Mouse (Mus musculus): ENCODE measurements around the gene Fbxo21. TPM values are rescaled to one million over a fixed set of nuclear protein-coding genes. Genes with fewer than 3 reads are reported as not detected.

The Fbxo21 gene
- polyA plus RNA-seq, 1 experiment, result 55.5 TPM

GRCm38 (mm10) chr5:117995372-117995901 lies 18.9 kb downstream of the Fbxo21 start:
- Histone ChIP-seq H3K27ac (replicated peaks; ENCODE audit: low read depth, low read length) (no peak overlapping the region), H3K4me1 (ENCODE audit: control insufficient read depth, insufficient read depth, insufficient read length, low read length) (peaks cover 2% of the 10 kb centered on the region; the same call in 1 of the 2 replicates), H3K4me3 (ENCODE audit: insufficient read depth, low read depth, low read length) (no peak overlapping the region)

- Histone ChIP-seq H3K27ac (replicated peaks; ENCODE audit: low read depth, low read length) (no peak overlapping the region), H3K4me1 (ENCODE audit: control insufficient read depth, insufficient read depth, insufficient read length, low read length) (peaks cover 2% of the 10 kb centered on the region; the same call in 1 of the 2 replicates), H3K4me3 (ENCODE audit: insufficient read depth, low read depth, low read length) (no peak overlapping the region)
These were observed 19.4 kb downstream of the Fbxo21 start for GRCm38 (mm10) chr5:117995911-117996310.

- no peak overlapping the region for H3K27ac ChIP-seq (replicated peaks; ENCODE audit: low read depth, low read length)
- H3K4me3 ChIP-seq (ENCODE audit: insufficient read depth, low read depth, low read length), result no peak overlapping the region
- H3K4me1 ChIP-seq (ENCODE audit: control insufficient read depth, insufficient read depth, insufficient read length, low read length), result peaks cover 2% of the 10 kb centered on the region; the same call in 1 of the 2 replicates
These were observed 20.1 kb downstream of the Fbxo21 start for GRCm38 (mm10) chr5:117996581-117996980.

- Histone ChIP-seq H3K4me1 (ENCODE audit: control insufficient read depth, insufficient read depth, insufficient read length, low read length) (peaks cover 2% of the 10 kb centered on the region; the same call in 1 of the 2 replicates), H3K4me3 (ENCODE audit: insufficient read depth, low read depth, low read length) (no peak overlapping the region), H3K27ac (replicated peaks; ENCODE audit: low read depth, low read length) (no peak overlapping the region)
These were observed 21.0 kb downstream of the Fbxo21 start for GRCm38 (mm10) chr5:117997434-117997970.

GRCm38 (mm10) chr5:117999061-117999460 lies 22.5 kb downstream of the Fbxo21 start:
- H3K4me3 ChIP-seq (ENCODE audit: insufficient read depth, low read depth, low read length), result no peak overlapping the region
- no peaks in the 10 kb centered on the region for H3K4me1 ChIP-seq (ENCODE audit: control insufficient read depth, insufficient read depth, insufficient read length, low read length)
- no peak overlapping the region for H3K27ac ChIP-seq (replicated peaks; ENCODE audit: low read depth, low read length)

- H3K4me1 ChIP-seq (ENCODE audit: control insufficient read depth, insufficient read depth, insufficient read length, low read length), result no peaks in the 10 kb centered on the region
- no peak overlapping the region for H3K4me3 ChIP-seq (ENCODE audit: insufficient read depth, low read depth, low read length)
- H3K27ac ChIP-seq (replicated peaks; ENCODE audit: low read depth, low read length), result no peak overlapping the region
These were observed 23.1 kb downstream of the Fbxo21 start for GRCm38 (mm10) chr5:117999584-117999983.

- Histone ChIP-seq H3K4me3 (ENCODE audit: insufficient read depth, low read depth, low read length) (no peak overlapping the region), H3K27ac (replicated peaks; ENCODE audit: low read depth, low read length) (no peak overlapping the region), H3K4me1 (ENCODE audit: control insufficient read depth, insufficient read depth, insufficient read length, low read length) (no peaks in the 10 kb centered on the region)
These were observed 25.5 kb downstream of the Fbxo21 start for GRCm38 (mm10) chr5:118002059-118002458.

GRCm38 (mm10) chr5:118004619-118005018 lies 28.1 kb downstream of the Fbxo21 start:
- no peak overlapping the region for H3K4me3 ChIP-seq (ENCODE audit: insufficient read depth, low read depth, low read length)
- no peaks in the 10 kb centered on the region for H3K4me1 ChIP-seq (ENCODE audit: control insufficient read depth, insufficient read depth, insufficient read length, low read length)
- no peak overlapping the region for H3K27ac ChIP-seq (replicated peaks; ENCODE audit: low read depth, low read length)

- no peak overlapping the region for H3K4me3 ChIP-seq (ENCODE audit: insufficient read depth, low read depth, low read length)
- H3K27ac ChIP-seq (replicated peaks; ENCODE audit: low read depth, low read length), result no peak overlapping the region
- no peaks in the 10 kb centered on the region for H3K4me1 ChIP-seq (ENCODE audit: control insufficient read depth, insufficient read depth, insufficient read length, low read length)
These were observed 29.2 kb downstream of the Fbxo21 start for GRCm38 (mm10) chr5:118005728-118006127.

GRCm38 (mm10) chr5:118008344-118008743 lies 31.8 kb downstream of the Fbxo21 start:
- Histone ChIP-seq H3K27ac (replicated peaks; ENCODE audit: low read depth, low read length) (no peak overlapping the region), H3K4me3 (ENCODE audit: insufficient read depth, low read depth, low read length) (no peak overlapping the region), H3K4me1 (ENCODE audit: control insufficient read depth, insufficient read depth, insufficient read length, low read length) (no peaks in the 10 kb centered on the region)

- Histone ChIP-seq H3K4me1 (ENCODE audit: control insufficient read depth, insufficient read depth, insufficient read length, low read length) (no peaks in the 10 kb centered on the region), H3K4me3 (ENCODE audit: insufficient read depth, low read depth, low read length) (no peak overlapping the region), H3K27ac (replicated peaks; ENCODE audit: low read depth, low read length) (no peak overlapping the region)
These were observed 34.3 kb downstream of the Fbxo21 start for GRCm38 (mm10) chr5:118010872-118011271.

GRCm38 (mm10) chr5:118011796-118012195 lies 35.3 kb downstream of the Fbxo21 start:
- H3K27ac ChIP-seq (replicated peaks; ENCODE audit: low read depth, low read length), result no peak overlapping the region
- no peaks in the 10 kb centered on the region for H3K4me1 ChIP-seq (ENCODE audit: control insufficient read depth, insufficient read depth, insufficient read length, low read length)
- H3K4me3 ChIP-seq (ENCODE audit: insufficient read depth, low read depth, low read length), result no peak overlapping the region

GRCm38 (mm10) chr5:118015028-118015427 lies 38.5 kb downstream of the Fbxo21 start:
- no peak overlapping the region for H3K27ac ChIP-seq (replicated peaks; ENCODE audit: low read depth, low read length)
- no peak overlapping the region for H3K4me3 ChIP-seq (ENCODE audit: insufficient read depth, low read depth, low read length)
- H3K4me1 ChIP-seq (ENCODE audit: control insufficient read depth, insufficient read depth, insufficient read length, low read length), result no peaks in the 10 kb centered on the region

GRCm38 (mm10) chr5:118015669-118016068 lies 39.1 kb downstream of the Fbxo21 start:
- Histone ChIP-seq H3K4me3 (ENCODE audit: insufficient read depth, low read depth, low read length) (no peak overlapping the region), H3K27ac (replicated peaks; ENCODE audit: low read depth, low read length) (no peak overlapping the region), H3K4me1 (ENCODE audit: control insufficient read depth, insufficient read depth, insufficient read length, low read length) (no peaks in the 10 kb centered on the region)

- H3K4me3 ChIP-seq (ENCODE audit: insufficient read depth, low read depth, low read length), result no peak overlapping the region
- no peaks in the 10 kb centered on the region for H3K4me1 ChIP-seq (ENCODE audit: control insufficient read depth, insufficient read depth, insufficient read length, low read length)
- H3K27ac ChIP-seq (replicated peaks; ENCODE audit: low read depth, low read length), result no peak overlapping the region
These were observed 41.0 kb downstream of the Fbxo21 start for GRCm38 (mm10) chr5:118017527-118017926.

- Histone ChIP-seq H3K4me1 (ENCODE audit: control insufficient read depth, insufficient read depth, insufficient read length, low read length) (no peaks in the 10 kb centered on the region), H3K27ac (replicated peaks; ENCODE audit: low read depth, low read length) (no peak overlapping the region), H3K4me3 (ENCODE audit: insufficient read depth, low read depth, low read length) (no peak overlapping the region)
These were observed 43.4 kb downstream of the Fbxo21 start for GRCm38 (mm10) chr5:118019905-118020304.

Measured in brown adipose tissue, adult 24 weeks (tissue).